Mouse (Mus musculus): ENCODE measurements around the gene Fam219a.
A peak's percentile ranks its signal among the peaks of the same experiment; 100 is the strongest.

The Fam219a gene

DNA sequence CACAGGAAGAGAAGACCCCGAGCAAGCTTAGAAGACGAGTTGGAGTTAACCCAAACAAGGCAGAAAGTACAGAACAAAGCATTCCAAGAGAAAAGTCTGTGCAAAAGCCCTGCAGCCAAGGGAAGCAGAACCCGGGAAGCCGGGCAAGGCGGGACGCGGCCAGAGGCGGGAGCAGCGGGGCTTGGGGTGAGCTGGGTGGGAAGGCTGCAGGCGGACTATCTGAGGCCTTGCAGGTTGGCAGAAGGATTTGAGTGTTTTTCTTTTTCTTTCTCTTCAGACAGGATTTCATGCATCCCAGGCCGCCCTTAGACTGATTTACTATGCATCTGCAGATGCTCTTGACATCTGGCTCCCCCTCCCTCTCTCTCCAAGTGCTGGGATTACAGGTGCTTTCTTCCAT is 16.2 kb downstream of the Fam219a start:
- DNase-seq (ENCODE audit: low spot score): no peak

DNA sequence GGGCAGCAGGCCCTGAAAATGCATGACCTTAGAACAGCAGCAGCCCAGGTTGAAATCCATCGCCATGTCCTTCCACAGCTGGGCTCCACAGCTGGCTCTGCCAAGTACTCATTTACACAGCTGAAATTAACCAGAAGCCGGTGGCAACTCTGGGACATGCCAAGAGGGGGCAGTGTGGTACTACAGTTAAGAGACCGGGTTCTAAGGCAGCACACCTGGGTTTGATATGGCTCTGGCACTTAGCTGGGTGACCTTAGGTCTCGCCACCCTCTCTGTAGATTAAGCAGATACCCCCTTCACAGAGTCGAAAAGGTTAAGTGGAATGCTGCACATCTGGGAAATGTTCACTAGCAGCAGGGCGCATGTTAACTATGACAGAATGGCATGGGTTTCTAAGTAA is 16.8 kb downstream of the Fam219a start:
- peak; percentile 55 for DNase-seq (ENCODE audit: low spot score)

DNA sequence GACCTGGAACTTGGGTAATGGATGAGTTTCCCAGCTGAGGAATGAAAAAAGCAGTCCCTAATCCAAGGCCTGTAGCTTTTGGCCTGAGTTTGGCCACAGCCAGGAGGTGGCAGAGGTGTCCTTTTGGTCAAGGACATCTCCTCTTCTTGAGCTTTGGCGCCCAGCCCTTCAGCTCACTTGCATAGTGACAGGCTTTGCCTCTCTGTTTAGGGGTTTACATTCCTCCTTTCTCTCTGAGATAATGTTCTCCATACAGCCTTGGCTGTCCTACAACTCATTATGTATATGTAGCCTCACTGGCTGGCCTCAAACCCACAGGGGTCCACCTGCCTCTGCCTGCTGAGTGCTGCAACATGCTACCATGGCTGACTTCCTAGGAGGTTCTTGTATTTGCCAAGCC is 22.3 kb downstream of the Fam219a start:
- no peak for DNase-seq (ENCODE audit: low spot score)

DNA sequence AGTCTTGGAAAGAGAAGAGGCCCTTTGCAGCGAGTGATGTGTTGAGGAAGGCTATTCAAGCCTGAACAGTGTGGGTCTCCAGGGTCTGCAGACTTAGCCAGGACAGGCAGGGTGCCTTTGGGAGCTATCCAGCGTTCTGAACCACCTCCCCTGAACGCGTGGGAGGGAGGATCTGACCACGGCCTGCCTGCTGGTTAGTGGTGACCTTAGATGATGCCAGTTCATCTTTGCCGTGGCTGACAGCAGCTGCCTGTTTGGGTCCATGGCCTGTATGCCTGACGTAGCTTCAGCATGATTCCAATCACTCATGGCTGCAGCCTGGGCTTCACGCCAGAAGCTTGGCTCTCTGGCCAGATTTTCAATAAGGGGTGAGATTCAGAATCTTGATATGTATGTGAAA is 23.4 kb downstream of the Fam219a start:
- no peak for DNase-seq (ENCODE audit: low spot score)

DNA sequence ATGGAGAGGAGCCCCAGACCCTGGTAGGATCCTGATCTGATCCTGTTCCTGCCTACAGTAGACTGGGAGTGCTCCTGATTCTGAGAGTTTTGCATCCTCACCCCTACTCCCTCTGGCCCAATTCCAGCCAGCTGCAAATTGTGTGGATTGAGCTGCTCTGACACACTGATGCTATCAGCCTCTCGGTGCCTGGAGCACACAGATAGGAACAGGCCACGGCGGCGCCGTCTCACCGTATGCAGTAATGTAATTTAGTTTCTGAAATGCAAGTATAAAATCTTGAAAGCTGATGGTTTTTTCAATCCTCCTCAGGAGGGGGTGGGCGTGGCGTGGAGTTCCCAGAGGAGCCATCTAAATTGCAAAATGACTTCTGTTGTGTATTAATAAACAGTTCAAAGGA is 27.2 kb downstream of the Fam219a start:
- DNase-seq (ENCODE audit: low spot score): no peak

DNA sequence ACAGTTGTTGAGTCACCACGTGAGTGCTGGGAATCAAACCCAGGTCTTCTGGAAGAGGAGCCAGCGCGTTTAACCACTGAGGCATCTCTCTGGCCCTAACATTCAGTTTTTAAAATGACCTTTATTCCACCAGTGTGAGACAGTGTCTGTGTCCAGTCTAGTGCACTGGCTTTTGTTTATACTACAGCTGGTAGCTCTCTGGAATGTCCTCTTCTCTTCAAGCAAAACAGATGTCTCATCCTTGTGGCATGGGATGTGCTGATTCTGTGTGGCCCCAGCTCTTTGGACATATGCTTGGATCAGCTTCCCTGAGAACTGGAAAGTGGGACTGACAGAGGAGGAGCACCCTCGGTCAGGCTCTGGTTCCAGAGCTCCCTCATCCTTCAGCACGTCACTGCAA is 34.5 kb downstream of the Fam219a start:
- DNase-seq (ENCODE audit: low spot score): no peak

DNA sequence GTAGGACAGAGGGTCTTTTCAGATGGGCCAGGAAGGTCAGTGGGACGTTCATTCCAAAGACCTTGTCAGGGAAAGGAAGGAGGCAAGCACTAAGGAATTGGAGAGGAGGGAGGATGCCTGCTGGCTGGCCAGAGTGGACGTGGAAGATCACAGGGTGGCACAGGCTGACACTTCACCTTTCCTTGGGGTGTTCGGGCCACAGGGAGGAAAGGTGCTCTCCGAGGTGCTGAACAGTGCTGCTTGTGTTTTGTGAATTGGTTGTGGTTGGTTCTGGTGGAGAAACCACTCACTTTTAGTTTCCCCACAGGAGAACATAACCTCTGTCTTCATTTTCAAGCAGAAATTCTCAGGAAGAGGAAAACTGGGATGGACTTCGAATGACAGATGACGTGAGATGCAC is 36.9 kb downstream of the Fam219a start:
- peak; percentile 20 for DNase-seq (ENCODE audit: low spot score)

DNA sequence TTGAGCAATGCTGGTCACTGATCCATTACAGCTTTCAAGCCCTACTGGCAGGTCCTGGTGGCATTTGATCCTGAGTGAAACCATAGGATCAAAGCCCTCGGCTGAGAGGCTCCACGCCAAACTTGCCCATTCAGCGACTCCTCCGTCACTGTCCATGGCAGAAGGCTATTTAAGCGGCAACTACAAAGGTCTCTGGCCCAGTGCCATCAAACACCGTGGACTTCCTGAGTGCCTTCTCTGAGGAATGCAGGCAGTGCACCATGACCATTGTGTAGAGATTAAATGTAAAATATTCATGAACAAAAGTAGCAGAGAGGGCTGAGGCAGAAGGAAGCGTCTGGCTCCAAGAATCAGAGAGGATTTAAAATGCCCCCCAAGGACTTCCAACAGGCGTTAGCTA is 41.3 kb downstream of the Fam219a start:
- no peak for DNase-seq (ENCODE audit: low spot score)

DNA sequence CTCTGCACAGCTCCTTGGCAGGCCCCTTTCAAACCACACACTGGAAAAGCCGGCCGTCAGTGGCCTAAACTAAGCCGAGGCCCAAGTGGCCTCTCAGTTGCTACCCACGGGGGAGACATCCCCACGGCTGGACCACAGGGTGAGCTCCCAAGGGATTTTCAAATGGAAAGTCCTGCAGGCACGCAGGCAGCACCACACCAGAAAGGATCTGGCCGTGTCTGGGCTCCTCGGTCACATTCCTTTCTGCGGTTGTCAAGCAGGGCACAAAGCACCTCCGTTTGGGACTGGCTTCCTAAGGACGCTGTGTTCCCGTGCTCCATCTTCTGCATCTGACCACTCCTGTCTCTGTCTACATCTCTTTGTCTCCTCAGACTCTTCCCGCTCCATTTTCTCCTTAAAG is 42.3 kb downstream of the Fam219a start:
- DNase-seq (ENCODE audit: low spot score): no peak

DNA sequence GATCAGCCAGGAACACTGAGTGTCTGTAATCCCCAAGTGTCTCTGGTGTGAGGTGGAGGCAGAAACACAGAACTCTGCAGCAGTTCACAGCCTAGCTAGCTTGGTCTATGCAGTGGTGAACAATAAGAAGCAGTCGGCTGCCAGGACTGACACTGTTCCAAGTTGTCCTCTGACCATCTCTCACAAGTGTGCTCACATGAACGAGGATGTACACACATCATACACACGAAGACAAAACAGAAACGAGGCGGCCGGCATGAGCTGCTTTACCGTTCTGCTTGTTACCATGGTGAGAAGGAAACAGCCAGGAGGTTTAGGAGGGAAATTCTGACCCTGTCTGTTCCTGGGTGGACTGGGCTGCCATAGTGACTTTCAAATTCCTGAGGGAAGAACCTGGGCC is 42.8 kb downstream of the Fam219a start:
- no peak for DNase-seq (ENCODE audit: low spot score)

DNA sequence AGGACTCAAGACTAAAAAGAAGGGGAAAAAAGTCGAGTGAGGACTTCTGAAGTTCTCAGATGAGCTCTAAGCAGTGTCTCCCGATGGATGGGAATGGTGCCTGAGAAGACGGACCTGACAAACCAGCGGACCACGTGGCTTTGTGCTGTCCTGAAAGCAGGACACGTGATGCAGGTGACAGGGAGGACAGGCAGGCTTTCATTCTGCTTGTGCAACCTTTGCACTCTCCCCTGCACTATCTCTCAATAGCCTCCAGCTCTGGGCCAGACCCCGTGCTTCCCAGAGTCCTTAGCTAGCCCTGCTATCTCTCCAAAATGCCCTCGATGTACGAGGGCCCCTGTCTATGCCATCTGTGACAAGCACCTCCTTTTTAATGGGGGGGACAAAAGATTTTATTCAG is 44.5 kb downstream of the Fam219a start:
- DNase-seq (ENCODE audit: low spot score): no peak

DNA sequence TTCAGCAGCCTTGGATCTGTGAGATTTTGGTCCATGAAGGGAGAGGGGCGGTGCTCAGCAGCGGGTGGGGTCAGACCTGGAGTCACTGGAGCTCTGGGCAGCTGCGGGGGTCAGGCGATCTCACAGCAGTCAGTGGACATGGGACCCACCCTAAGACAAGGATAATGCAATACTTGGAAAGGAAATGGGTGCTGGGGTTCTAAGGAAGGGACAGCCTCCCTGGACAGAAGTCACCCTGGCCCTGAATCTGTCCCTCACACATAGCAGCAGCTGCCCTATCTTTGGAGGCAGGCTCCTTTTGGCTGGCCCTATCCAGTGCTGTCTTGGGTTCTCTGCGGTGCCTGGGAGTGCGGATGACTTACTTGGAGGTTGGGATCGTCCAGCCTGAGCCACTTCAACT is 45.5 kb downstream of the Fam219a start:
- no peak for DNase-seq (ENCODE audit: low spot score)

DNA sequence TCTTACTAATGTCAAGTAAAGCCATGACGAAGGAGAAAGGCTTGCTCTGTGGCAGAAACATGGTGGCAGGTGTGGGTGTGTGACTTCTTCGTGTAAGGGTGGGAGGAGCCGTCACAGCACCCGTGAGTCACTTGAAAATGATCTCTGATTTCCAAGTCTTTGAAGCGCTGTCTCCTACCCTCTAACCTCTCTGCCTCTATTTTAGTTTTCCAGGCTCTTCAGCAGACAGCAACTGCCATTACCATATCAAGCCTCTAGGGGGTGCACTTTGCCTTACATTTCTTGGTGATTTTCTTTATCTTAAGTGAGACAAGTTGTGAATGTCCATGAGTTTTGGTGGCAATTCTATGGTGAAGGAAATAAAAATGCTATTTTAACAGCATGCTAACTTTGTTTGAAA is 46.5 kb downstream of the Fam219a start:
- DNase-seq (ENCODE audit: low spot score): peak; percentile 50

DNA sequence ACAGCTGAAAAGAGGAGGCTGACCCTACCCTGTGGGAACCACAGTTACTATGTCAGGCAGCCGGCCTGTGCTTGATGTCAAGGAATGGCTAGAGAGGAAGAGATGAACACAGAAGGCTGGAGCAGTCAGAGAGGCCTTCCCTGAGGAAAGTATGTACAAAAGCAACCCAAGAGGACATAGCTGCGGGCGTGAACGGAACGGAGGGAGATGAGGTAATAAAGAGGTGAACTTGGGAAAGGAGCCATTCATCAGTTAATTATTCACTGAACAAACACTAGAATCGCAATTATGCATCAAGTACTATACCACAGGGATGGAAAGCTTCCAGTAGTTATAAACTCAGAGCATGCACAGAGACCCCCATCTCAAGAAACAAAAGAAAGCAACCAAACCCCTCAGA is 47.2 kb downstream of the Fam219a start:
- no peak for DNase-seq (ENCODE audit: low spot score)

DNA sequence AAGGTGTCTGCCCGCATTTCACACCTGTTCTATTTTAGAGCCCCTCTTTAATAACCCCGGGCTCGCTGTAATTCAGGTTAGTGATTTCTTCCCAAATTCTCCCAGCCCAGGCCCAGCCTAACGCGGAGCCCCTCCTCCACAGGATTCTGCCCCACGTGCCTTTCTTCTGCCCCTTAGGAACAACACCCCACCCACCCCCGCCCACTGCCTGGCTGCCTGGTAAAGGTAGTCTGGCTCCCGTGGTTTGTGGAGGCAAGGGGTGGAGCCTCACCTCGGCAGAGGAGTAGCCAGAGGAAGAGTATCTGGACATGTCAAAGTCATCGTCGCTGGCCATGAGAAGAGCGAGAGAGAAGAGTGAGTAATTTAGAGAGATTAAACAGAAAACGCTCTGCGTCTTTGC is 48.7 kb downstream of the Fam219a start:
- DNase-seq (ENCODE audit: low spot score): no peak

DNA sequence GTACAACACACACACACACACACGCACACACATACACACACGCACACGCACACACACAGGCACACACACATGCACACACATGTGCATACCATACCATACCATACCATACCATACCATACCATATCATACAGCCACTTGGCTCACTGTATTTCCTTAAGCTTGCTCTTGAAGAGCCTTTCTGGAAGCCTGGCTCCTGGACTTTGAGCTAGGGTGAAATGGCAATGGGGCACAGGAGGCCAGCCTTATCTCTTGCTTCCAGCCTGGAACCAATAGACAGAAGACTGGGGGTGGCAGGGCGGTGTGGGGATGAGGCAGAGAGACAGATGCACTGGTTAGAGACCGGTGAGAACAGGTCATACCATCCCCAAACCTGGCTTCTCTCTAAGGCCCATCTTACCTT is 50.1 kb downstream of the Fam219a start:
- DNase-seq (ENCODE audit: low spot score): no peak

DNA sequence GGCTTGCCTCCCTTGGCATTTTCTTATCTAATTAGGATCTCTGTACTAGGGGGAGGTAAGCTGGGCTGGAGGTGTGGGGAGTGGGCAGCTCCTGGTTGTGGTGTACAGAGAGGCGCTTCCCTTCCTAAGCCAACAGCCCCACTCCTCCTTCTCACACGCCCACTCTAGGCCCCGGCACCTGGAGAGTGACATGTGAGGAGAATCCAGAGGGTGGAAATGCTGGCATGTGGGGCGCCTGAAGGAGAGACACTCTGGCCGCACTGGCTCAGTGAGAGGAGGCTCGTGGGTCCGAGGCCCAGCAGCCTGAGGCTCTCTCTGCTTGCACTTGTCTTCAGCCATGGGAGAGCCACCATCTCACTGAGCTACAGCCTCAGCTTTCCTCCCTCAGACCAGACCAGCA is 51.0 kb downstream of the Fam219a start:
- no peak for DNase-seq (ENCODE audit: low spot score)

DNA sequence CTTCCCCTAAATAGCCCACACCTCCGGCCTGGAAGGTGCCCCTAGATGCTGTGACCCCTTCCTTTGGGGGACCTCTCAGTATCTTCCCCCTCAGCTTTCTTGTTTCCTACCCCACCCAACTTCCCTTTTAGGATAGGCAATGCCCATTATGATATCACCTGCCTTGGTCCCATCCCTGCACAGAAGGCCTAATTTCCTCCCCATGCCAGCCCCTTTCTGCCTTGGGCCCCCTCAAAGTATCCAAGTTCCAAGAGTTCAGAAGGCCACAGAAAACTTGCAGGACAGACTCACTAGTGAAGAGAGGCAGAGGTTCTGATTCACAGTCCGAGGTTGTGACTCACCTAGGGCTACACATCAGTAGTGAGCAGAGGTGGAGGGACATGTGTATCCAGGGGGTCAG is 52.1 kb downstream of the Fam219a start, which contains the start of gene 1110017D15Rik:
Gene 1110017D15Rik, minus strand, starts transcription at position 101 of the 400 bp plus-strand sequence.
- DNase-seq (ENCODE audit: low spot score): no peak

DNA sequence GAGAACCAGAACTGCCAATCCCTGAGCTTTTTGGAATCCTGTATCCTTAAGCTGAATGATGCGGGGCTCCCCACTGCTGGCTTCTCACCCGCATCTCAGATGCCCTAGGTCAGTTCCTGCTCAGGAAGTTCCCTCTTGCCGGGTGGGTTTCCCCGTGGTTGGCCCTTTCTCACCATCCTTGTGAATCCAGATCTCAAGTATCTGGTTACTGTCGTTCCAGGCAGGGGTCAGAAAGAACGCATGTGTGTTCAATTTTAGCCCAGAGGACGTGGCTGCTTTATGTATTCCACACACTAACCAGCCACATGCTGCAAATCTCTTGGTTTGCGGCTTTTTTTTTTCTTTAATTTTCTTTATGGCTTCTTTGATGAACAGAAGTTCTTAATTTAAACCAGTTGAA is 55.6 kb downstream of the Fam219a start:
- no peak for DNase-seq (ENCODE audit: low spot score)

DNA sequence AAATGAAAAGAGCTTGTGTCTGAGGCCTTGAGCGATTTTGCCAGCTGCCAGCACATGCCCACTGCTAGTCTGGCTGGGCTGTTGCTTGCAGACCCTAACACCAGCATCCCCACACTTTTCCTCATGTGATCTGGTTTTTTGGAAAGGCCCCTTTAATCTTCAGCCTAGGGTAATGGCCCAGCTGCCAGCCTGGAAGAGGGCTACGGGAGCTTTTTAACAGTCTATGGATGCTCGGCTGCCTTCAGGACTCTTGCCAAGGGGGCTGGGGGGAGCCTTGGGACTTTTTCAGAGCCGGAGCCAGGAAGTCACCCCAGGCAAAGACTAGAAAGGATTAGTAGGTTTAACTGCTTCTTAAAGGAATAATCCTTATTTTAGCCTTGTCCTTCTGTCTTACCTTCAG is 56.0 kb downstream of the Fam219a start:
- no peak for DNase-seq (ENCODE audit: low spot score)

DNA sequence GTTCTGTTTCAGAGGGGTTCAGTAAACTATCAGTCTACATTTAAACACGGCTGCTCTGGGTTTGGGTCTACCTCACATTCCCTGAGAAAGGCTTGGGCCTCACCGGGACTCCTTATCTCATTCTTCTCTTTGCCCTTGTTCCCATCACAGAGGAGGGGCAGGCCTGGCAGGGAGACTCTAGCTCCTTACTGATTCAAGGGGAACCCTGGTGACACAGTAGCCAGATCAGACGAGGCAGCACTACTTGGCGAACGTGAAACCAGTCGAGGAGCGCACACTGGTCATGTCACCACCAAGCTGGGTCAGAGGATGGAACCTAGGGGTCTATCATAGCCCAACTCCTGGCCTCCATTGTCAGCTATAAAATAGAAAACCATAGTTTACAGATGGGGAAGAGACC is 61.3 kb downstream of the Fam219a start:
- DNase-seq (ENCODE audit: low spot score): no peak

DNA sequence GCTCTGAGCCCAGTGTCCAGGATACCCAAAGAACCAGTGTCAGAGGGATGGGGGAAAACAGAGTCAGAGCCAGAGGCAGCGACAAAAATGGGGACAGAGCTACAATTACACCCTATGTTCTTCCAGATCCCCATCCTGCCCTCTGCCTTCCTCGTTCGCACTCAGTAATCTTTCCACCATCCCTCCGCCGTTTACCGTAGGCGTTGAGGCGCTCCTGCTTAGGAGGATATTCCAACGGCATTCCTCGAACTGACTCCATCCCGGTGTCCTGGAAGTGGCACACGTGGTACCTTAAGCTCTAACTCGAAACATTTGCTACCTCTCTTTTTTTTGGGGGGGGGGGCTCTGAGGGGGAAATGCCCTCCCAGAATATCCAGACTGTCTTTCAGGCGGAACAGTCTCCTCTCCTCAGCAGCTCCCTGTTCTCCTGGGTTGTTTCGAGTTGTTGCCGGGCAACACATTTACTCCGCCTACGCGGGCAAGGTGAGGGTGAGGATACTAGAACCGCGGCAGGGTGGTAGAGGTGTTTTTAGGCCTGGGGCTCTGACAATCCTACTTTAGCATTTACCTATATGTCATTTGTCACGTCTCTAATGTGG is 61.9 kb downstream of the Fam219a start:
- DNase-seq (ENCODE audit: low spot score): no peak

DNA sequence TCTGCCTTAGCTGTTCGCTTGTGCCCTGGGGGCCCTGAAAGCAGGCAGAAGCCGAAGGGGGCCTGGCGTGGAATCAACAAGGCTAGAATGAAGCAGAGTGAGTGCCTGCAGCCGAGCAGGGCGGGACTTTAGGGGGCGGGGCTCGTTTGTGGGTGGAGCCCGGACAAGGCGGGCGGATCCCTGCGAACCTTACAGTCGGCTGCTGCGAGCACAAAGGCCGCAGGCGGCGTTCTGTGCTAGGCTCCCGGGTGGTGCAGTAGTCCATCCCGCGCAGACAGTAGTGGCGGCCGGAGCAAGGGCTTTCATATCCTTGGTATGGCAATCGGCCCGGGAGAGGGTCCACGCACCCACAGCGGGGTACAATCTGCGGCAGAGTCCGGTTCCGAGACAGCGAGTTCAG is 62.4 kb downstream of the Fam219a start:
- DNase-seq (ENCODE audit: low spot score): peak; percentile 68

DNA sequence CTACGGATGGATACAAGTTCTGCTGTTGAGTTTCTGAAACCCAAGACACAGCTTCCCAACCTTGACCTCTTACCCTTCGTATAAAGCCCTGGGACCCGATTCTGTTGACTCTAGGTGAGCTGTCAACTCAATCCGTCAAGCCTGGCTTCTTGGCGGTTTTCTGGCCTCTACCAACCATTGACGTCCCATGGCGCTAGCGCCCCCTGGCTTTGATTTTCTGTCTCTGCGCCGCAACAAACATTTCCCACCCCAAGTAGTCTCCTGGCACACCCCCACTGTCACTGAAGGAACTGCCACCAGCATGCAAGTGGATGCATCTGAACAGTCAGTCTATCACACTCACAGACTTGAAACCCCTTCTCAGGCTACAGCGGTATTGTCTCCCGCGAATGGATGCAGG is 63.2 kb downstream of the Fam219a start:
- DNase-seq (ENCODE audit: low spot score): peak; percentile 57

DNA sequence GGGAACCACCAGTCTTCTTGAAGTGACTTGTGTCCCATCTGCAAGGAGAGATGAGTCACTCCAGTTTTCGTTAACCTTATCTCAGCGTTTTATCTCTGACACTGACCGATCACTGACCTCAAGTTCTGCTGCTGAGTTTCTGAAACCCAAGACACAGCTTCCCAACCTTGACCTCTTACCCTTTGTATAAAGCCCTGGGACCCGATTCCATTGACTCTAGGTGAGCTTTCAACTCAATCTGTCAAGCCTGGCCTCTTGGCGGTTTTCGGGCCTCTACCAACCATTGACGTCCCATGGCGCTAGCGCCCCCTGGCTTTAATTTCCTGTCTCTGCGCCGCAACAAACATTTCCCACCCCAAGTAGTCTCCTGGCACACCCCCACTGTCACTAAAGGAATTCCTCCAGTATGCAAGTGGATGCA is 64.2 kb downstream of the Fam219a start:
- no peak for DNase-seq (ENCODE audit: low spot score)
